In genomic region chr16:78827739-78828138, GRCm38 (mm10) we compare ENCODE assay signal across 12 mouse cellular contexts.
DNase-seq lines count a peak whose midpoint lies in the region; ATAC-seq lines count a peak whose summit lies in the region.
"Had no signal": no experiment of that assay in that cellular context is flagged by ENCODE, and none has a peak within 500 bp of the region (broad histone marks: within the 10 kb centered on the region; RNA-seq: fewer than 3 reads in every experiment).

No protein-coding gene starts in this region.

- no peak overlapping the region for H3K9ac ChIP-seq in midbrain, embryonic 11.5 days (ENCODE audit: low read length)
- H3K9ac ChIP-seq: embryonic facial prominence, embryonic 13.5 days; liver, postnatal 0 days had no signal

- no peaks in the 10 kb centered on the region for H3K4me1 ChIP-seq in midbrain, embryonic 11.5 days (ENCODE audit: control insufficient read depth, insufficient read depth, low read length)
- H3K4me1 ChIP-seq: embryonic facial prominence, embryonic 13.5 days had no signal

- no peaks in the 10 kb centered on the region for H3K36me3 ChIP-seq in midbrain, embryonic 11.5 days (ENCODE audit: control insufficient read depth, insufficient read depth, low read length)
- H3K36me3 ChIP-seq: embryonic facial prominence, embryonic 13.5 days had no signal

- H3K9me3 ChIP-seq in midbrain, embryonic 11.5 days (ENCODE audit: control insufficient read depth, low read length) = no peaks in the 10 kb centered on the region
- H3K9me3 ChIP-seq: embryonic facial prominence, embryonic 13.5 days had no signal

- H3K27me3 ChIP-seq in midbrain, embryonic 11.5 days (ENCODE audit: control insufficient read depth, insufficient read depth, low read length) = no peaks in the 10 kb centered on the region
- H3K27me3 ChIP-seq: embryonic facial prominence, embryonic 13.5 days had no signal

- peak; percentile 16; the same call in 1 of the 2 replicates for ATAC-seq in frontal cortex, adult (ENCODE audit: low TSS enrichment)
- peak; percentile 92 for ATAC-seq in midbrain, embryonic 11.5 days (ENCODE audit: low FRiP score)
- ATAC-seq: liver, postnatal 0 days had no signal

- WGBS in midbrain, embryonic 11.5 days = 16% methylated on average over 3 of the region's 3 CpGs

- H3K4me3 ChIP-seq in midbrain, embryonic 11.5 days (ENCODE audit: low read depth, low read length) = no peak overlapping the region
- H3K4me3 ChIP-seq: embryonic facial prominence, embryonic 13.5 days; myocyte had no signal

- no peak overlapping the region for H3K4me2 ChIP-seq in midbrain, embryonic 11.5 days
- H3K4me2 ChIP-seq: embryonic facial prominence, embryonic 13.5 days had no signal

- DNase-seq in frontal cortex, postnatal 10 days (ENCODE audit: low spot score in 2 of 2) = no peak
- peak; percentile 77 for DNase-seq in Muller cell, postnatal 12 days (ENCODE audit: inconsistent ontology term)
- DNase-seq in embryo, embryonic 11 days = peak; percentile 31
- DNase-seq in midbrain, embryonic 11.5 days (ENCODE audit: low spot score, missing footprints) = peak; percentile 87
- no peak for DNase-seq in layer of hippocampus, adult 11-12 months (ENCODE audit: low spot score)
- DNase-seq in B cell, adult 2 months = no peak
- DNase-seq in urinary bladder, postnatal 14 days (ENCODE audit: low spot score) = no peak
- DNase-seq: liver, postnatal 0 days; thymus, postnatal 14 days had no signal

- no peak overlapping the region for H3K27ac ChIP-seq in midbrain, embryonic 11.5 days (ENCODE audit: low read depth, low read length)
- H3K27ac ChIP-seq: embryonic facial prominence, embryonic 13.5 days had no signal

Comparison
In these comparisons a context has a peak if more than half of its experiments do, and no peak if none do; other contexts are left out.
1. DNase-seq: peak in Muller cell, postnatal 12 days (single experiment), embryo, embryonic 11 days (single experiment) and midbrain, embryonic 11.5 days (single experiment); none in frontal cortex, postnatal 10 days (0 of 2), layer of hippocampus, adult 11-12 months (single experiment), B cell, adult 2 months (0 of 2) and urinary bladder, postnatal 14 days (single experiment).